Mouse (Mus musculus): ENCODE measurements around the gene Slc38a4.

The Slc38a4 gene

GRCm38 (mm10) chr15:96963318-96963717 lies 92.4 kb downstream of the Slc38a4 start:
- DNase-seq: no peak

DNA sequence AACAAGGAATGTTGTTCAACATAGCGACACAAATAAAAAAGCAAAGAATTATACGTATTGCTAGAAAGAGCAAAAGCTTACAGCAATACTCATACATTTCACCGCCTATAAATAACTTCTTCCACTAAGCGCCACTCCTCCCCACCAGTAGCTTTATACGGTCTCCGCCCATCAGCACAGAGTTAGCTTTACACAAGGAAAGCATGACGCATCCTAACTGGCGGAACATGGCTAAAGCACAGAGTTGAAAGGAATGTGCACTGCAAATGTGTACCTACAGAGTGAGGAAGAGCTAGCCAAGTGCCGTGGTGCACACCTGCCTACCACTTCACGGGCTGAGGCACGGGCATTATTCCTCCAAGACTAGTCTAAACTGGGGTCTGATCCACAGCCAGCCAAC lies 95.4 kb downstream of the Slc38a4 start:
- no peak for DNase-seq

- no peak for DNase-seq
These were observed 96.5 kb downstream of the Slc38a4 start for GRCm38 (mm10) chr15:96959247-96959646.

DNA sequence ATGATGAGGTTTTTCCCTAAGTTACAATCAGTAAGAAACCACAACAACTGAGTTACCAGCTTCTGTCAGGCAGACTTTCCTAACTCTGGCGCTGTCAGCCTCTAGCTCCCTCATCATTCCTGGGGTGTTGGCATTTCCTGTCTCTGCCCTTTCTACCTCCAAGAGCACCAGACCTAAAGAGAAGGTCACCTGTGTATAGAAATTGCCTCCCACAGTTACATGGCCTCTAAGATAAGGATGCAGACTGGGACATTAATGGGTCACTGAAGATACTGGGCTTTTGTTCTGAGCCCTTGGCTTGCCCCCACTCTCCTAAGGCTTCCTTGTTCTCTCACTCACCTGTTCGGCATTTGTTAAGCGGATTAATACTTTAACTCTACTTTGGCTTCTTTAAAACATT lies 99.1 kb downstream of the Slc38a4 start:
- no peak for DNase-seq

GRCm38 (mm10) chr15:96954389-96954788 lies 101.4 kb downstream of the Slc38a4 start:
- no peak for DNase-seq

DNA sequence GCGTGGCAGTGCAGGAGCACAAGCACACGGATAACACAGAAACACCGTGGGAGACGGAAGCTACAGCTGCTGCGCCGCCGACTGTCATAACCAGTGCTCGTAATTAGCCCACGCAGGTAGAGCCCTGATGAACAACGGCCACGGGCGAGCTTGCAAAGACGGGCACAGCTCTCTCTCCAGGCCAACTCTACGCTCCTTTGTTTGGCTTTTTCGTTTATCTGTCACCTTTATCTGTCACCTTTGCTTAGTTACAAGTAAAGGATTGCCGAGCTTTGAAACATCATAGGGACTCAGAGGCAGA lies 101.9 kb downstream of the Slc38a4 start:
- no peak for DNase-seq

GRCm38 (mm10) chr15:96953112-96953937 lies 102.4 kb downstream of the Slc38a4 start:
- DNase-seq: peak; percentile 71

DNA sequence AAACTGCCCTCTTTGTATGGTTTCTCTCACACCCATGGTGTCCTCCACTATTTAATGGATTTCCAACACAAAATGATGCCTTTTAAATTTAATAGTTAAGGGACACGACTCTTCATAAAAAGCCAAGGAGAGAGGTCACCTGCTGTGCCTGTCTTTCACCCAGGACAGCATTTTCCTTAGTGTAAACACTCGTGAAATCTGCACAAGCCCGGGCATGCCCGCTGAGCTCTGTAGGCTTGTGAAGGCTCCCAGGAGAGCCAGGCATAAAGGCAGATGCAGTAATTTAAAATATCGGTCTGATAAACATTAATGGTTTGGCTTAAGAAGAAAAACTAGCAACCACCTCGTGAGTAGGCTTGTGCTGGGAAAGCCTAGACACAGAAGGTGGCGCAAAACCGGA lies 103.3 kb downstream of the Slc38a4 start:
- DNase-seq: no peak

DNA sequence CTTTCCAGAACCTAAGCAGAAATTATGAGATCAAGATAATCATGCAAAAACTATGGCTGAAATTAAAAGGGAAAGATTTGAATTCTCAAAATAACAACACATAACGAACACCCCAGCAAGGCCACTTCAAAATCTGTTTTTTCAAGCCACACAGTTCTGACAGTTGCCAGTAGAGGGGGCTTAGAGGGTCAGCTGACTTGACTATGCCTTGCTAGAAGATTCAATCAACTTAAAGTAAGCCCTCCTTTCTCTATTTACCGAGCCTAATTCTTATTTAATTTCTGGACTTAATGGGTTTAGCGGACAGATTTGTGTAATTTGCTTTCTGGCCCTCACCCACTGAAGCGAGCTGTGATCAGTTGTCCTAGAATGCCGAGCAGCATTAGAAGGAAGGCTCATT lies 104.0 kb downstream of the Slc38a4 start:
- DNase-seq: no peak

DNA sequence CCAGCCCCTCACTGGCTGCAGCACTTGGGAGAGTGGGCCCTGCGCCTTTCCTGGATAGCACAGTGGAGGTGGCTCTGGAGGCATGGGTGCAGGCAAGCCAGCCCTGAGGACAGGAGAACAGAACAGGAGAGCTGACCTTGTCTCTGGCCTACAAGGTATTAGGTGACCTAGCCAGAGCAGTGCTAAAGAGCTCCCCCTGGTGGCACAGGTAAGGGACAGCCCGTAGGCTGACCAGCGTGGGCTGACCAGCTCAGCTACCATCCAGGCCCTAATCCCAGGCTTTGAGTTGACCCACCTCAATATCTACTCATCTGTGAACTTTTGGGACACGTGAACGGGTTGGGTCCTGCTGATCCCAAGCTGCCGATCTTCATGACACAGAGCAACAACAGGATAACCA lies 107.3 kb downstream of the Slc38a4 start:
- DNase-seq: peak; percentile 68

Measured in lung, postnatal 14 days (tissue).